Mouse (Mus musculus) forebrain, embryonic 14.5 days (tissue): Measurements from ENCODE around the gene Gm20388. TPM values are rescaled to one million over a fixed set of nuclear protein-coding genes. Genes with fewer than 3 reads are reported as not detected.

Experiments used
- ATAC-seq: fragments of 200-750 bp; cut with Nextera tagmentation; 2 replicates; pipeline ENCODE4 v1.8.0; 2017; ENCODE audit warnings: mild to moderate bottlenecking, moderate library complexity
- DNase-seq: peaks from one replicate; pipeline ENCODE4 v3.0.0-alpha.2; 2015; ENCODE audit warnings: low spot score
- H3K27ac ChIP-seq: fragments of 300-500 bp; sonication (generic); 2 replicates; pipeline ENCODE4 v1.5.1; 2014; ENCODE audit warnings: low read depth, mild to moderate bottlenecking, control low read depth, low read length, moderate library complexity
- H3K27me3 ChIP-seq: fragments of 300-500 bp; sonication (generic); replicated peaks from 2 replicates; pipeline ENCODE4 v1.6.1; 2014; ENCODE audit warnings: low read length, control low read depth, mixed read lengths; ENCODE audit not compliant: control insufficient read depth, insufficient read depth
- H3K36me3 ChIP-seq: fragments of 300-500 bp; sonication (generic); 2 replicates; pipeline ENCODE4 v1.6.1; 2014; ENCODE audit warnings: low read length, control low read depth; ENCODE audit not compliant: control insufficient read depth, insufficient read depth
- H3K4me1 ChIP-seq: fragments of 300-500 bp; sonication (generic); 2 replicates; pipeline ENCODE4 v1.6.1; 2014; ENCODE audit warnings: antibody characterized with exemption, low read length, control low read depth; ENCODE audit not compliant: control insufficient read depth, insufficient read depth
- H3K4me2 ChIP-seq: fragments of 300-500 bp; sonication (generic); 2 replicates; pipeline ENCODE4 v1.6.1; 2014; ENCODE audit warnings: mild to moderate bottlenecking, control low read depth, low read length
- H3K4me3 ChIP-seq: fragments of 300-500 bp; sonication (generic); 2 replicates; pipeline ENCODE4 v1.5.1; 2014; ENCODE audit warnings: low read depth, low read length, control low read depth
- H3K9ac ChIP-seq: fragments of 300-500 bp; sonication (generic); 2 replicates; pipeline ENCODE4 v1.6.1; 2014; ENCODE audit warnings: mild to moderate bottlenecking, low read length, control low read depth, moderate library complexity
- H3K9me3 ChIP-seq: fragments of 300-500 bp; sonication (generic); replicated peaks from 2 replicates; pipeline ENCODE4 v1.6.1; 2016; ENCODE audit warnings: low read length, control low read depth, mixed read lengths; ENCODE audit not compliant: control insufficient read depth
- WGBS: fragments of 180-500 bp; shearing (Covaris S2); extraction: QIAGEN DNeasy Blood & Tissue Kit; methylation state at CpG from one replicate; pipeline ENCODE4 v1.1.7; 2014; 5-methylcytosine and 5-hydroxymethylcytosine counted together
- polyA plus RNA-seq: library from polyadenylated mRNA; unstranded; fragments of >200 nt; fragmentation: Nextera tagmentation; extraction: Ambion mirVana; gene quantifications from 2 replicates; pipeline ENCODE4 v1.2.1, GENCODE M21; 2014

Gene Gm20388
- polyA plus RNA-seq, 1 experiment from 2014 or later = 7.4 TPM

DNA sequence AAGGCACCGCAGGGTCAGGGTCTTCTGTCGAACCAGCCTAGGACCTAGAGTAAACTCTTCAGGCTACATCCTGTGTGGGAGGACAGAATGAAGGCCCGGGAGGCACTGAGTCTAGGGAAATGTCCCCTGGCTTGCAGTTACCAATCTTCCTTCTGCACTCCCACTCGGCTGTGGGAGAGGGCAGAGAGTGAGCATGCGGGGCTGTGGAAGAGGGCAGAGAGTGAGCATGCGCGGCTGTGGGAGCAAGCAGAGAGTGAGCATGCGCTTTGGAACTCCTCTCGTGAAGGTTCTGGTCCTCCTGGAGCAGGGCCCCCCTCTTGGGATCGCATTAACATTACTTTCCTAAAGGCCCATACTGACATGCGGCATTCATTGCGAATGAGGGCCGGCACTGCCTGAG lies 106.7 kb downstream of the Gm20388 start:
- no peaks in the 10 kb centered on the region for H3K36me3 ChIP-seq
- H3K9ac ChIP-seq = no peak overlapping the region
- no peaks in the 10 kb centered on the region for H3K27me3 ChIP-seq
- H3K4me1 ChIP-seq = no peaks in the 10 kb centered on the region
- 96% methylated on average over 13 of the region's 13 CpGs for WGBS
- H3K9me3 ChIP-seq = no peaks in the 10 kb centered on the region
- no peak for ATAC-seq
- no peak overlapping the region for H3K4me2 ChIP-seq
- H3K27ac ChIP-seq = no peak overlapping the region
- no peak overlapping the region for H3K4me3 ChIP-seq
- DNase-seq = no peak

DNA sequence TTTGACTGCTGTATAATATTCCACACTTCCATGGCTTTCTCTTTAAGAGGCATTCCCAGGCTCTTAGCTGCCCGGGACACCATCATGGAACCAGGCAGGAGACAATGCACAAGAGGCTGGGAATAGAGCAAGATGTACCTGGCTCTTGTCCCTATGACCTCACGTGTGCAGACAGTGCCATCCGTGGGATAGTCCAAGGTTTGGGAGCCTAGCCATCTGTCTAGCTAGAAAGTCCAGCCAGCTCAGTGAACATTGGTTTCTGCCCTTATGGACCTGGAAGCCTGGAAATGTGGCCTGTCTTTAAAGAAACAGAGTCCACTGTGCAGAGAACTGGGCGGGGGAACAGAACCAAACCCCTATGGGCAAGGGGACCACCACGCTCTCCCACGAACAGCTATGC lies 107.1 kb downstream of the Gm20388 start:
- H3K9ac ChIP-seq = no peak overlapping the region
- H3K9me3 ChIP-seq = no peaks in the 10 kb centered on the region
- no peak overlapping the region for H3K4me3 ChIP-seq
- no peaks in the 10 kb centered on the region for H3K27me3 ChIP-seq
- no peak for DNase-seq
- WGBS = 95% methylated on average over 6 of the region's 6 CpGs
- ATAC-seq = no peak
- H3K27ac ChIP-seq = no peak overlapping the region
- no peaks in the 10 kb centered on the region for H3K36me3 ChIP-seq
- H3K4me2 ChIP-seq = no peak overlapping the region
- H3K4me1 ChIP-seq = no peaks in the 10 kb centered on the region

DNA sequence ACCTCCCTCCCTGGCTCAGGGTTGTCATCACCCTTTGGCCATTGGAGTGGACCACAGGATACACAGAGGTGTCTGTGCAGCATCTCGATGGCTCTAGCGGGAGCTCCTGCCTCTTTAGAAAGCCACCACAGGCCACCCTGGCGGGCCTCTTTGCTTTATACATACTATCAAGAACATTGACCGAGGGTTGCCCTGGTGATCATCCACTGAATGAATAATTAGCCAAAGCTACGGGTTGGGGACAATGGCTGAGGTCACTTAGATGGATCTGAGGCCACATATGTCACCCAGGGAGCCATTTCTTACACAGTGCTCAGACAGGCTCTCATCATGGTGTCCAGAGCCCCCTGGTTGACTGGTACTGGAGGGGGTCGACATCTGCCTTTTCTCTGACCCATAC lies 107.7 kb downstream of the Gm20388 start:
- Histone ChIP-seq H3K4me3 (no peak overlapping the region), H3K4me1 (no peaks in the 10 kb centered on the region), H3K9ac (no peak overlapping the region), H3K9me3 (no peaks in the 10 kb centered on the region), H3K27me3 (no peaks in the 10 kb centered on the region), H3K27ac (no peak overlapping the region), H3K4me2 (no peak overlapping the region), H3K36me3 (no peaks in the 10 kb centered on the region)
- DNase-seq (no peak), ATAC-seq (no peak)
- 63% methylated on average over 6 of the region's 6 CpGs for WGBS

DNA sequence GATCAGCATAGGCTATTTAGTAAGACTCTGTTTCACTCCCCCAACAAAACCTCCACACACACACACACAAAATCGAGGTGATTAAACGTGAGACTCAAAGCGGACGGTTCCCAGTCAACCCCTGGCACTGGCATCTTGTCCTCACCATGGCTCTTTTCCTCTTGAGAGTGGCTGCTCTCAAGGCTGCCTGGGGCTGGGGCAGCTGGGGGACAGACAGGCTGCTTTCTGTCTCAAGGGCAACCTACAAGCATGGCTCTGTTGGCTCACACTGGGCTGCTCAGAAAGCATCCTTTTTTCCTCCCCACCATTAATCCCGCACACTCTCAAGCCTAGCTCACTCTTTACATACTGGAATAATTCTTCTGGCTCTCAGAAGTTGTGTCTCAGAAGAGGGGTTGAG lies 108.7 kb downstream of the Gm20388 start:
- no peak overlapping the region for H3K4me2 ChIP-seq
- H3K27me3 ChIP-seq = no peaks in the 10 kb centered on the region
- H3K9ac ChIP-seq = no peak overlapping the region
- H3K4me3 ChIP-seq = no peak overlapping the region
- no peaks in the 10 kb centered on the region for H3K36me3 ChIP-seq
- H3K9me3 ChIP-seq = no peaks in the 10 kb centered on the region
- H3K4me1 ChIP-seq = no peaks in the 10 kb centered on the region
- WGBS = 85% methylated on average over 5 of the region's 5 CpGs
- ATAC-seq (no peak), DNase-seq (no peak)
- no peak overlapping the region for H3K27ac ChIP-seq

DNA sequence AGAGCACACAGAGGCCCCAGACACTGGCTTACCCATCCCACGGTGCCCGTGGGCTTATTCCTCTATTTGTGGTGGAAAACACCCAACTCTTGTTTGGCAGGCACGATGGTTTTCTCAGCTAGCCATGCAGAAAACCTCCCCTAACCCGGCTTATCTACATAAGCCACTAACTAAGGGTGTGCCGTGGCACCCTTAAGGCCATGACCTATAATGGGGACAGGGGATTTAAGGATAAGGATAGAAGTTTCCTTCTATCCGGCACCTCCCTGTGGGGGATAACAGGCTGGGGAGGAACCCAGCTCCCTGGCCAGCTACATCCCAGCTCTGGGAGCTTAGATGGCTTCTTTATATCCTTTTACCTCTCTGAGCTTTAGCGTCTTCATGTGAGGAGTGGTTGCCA lies 109.7 kb downstream of the Gm20388 start:
- Histone ChIP-seq H3K27me3 (no peaks in the 10 kb centered on the region), H3K4me2 (no peak overlapping the region), H3K4me1 (no peaks in the 10 kb centered on the region), H3K9me3 (no peaks in the 10 kb centered on the region), H3K4me3 (no peak overlapping the region), H3K27ac (no peak overlapping the region), H3K9ac (no peak overlapping the region), H3K36me3 (no peaks in the 10 kb centered on the region)
- 78% methylated on average over 7 of the region's 7 CpGs for WGBS
- DNase-seq (no peak), ATAC-seq (no peak)

DNA sequence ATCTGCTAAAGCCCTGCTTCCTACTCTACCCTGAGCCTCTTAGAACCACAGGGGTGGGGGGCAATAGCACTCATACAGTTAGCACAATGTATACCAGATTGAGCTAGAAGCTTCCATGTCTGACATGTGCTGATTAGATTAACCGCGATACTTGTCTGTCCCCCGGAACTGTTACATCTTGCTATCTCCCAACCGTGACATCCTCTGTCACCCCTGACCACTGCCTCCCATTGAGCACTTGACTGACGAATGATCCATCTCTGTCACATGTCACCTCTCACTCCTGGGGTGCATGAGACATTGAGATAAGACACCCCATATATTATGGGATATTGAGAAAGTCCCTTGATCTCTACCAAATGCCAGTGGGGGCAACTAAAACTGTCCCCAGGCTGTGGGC lies 115.6 kb downstream of the Gm20388 start:
- no peak for ATAC-seq
- Histone ChIP-seq H3K9ac (no peak overlapping the region), H3K9me3 (no peaks in the 10 kb centered on the region), H3K4me3 (no peak overlapping the region), H3K4me2 (no peak overlapping the region), H3K4me1 (no peaks in the 10 kb centered on the region), H3K36me3 (no peaks in the 10 kb centered on the region), H3K27ac (no peak overlapping the region), H3K27me3 (no peaks in the 10 kb centered on the region)
- DNase-seq = no peak
- 91% methylated on average over 5 of the region's 5 CpGs for WGBS

DNA sequence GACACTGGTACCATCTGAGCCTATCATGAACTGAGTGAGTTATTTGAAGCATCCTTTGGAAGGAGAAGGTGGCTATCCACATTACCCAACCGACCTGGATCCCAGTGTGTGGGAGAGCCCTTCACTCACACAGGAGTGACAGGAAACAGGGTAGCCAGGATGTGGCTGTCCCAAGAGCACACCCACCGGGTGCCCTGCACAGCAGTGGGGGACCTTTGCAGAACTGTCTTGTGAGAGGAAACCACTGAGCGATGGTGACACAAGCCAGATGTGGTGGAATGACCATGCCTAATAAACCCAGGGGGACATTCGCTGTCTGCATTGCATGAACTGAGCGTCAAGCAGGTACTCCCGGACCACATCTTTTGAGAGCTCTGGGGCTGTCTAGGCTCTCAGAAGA lies 116.3 kb downstream of the Gm20388 start:
- no peak overlapping the region for H3K4me3 ChIP-seq
- ATAC-seq = no peak
- H3K4me1 ChIP-seq = no peaks in the 10 kb centered on the region
- no peaks in the 10 kb centered on the region for H3K9me3 ChIP-seq
- H3K4me2 ChIP-seq = no peak overlapping the region
- WGBS = 91% methylated on average over 6 of the region's 6 CpGs
- no peak overlapping the region for H3K27ac ChIP-seq
- DNase-seq = no peak
- H3K27me3 ChIP-seq = no peaks in the 10 kb centered on the region
- H3K9ac ChIP-seq = no peak overlapping the region
- no peaks in the 10 kb centered on the region for H3K36me3 ChIP-seq

DNA sequence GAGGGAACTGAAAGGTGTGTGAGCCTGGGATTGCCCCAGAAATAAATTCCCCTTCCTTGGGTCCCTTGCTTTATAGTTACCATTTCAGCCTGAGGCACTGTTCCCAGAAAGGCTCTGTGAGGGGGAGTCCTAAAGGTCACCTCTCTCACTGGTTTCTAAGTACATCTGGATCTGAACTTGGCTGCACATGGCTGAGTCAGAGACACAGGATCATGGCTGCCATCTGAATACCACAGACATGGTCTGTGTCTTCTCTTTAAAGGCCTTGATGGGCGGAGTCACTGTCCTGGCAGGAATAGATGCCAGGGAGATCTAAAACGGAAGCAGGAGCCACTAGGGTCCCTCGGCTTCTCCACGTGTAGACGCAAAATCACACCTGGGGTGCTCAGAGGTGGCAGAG lies 119.8 kb downstream of the Gm20388 start:
- WGBS = 75% methylated on average over 5 of the region's 5 CpGs
- ATAC-seq = no peak
- no peak overlapping the region for H3K9ac ChIP-seq

DNA sequence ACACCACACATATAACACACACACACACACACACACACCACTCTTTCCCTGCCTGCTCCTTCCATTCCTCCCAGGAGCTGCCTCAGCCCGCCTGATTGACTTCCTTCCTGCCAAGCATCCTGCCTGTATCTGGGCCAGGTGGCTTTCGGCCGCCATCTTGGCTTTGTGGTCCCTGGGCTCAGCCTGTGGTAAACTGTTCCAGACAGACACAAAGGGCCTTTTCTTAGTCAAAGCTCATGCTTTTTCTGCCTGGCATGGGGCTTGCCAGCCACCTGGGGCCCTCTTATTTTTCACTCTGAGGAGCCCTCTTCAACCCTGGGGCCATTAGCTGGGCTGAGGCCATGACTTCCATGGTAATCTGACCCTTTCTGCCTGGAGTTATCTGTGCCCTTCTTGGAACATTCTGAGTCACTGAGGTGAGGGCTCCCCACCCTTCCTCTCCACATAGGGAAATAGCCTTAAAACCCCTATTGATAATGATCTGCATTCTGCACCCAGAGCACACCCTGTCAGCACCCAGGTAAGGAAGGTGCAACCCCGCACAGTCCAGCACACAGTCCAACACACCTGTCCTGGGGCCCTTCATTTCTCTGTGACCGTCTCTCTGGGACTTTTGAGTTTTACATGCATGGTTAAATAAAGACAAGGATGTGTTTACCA lies 122.0 kb downstream of the Gm20388 start:
- H3K4me2 ChIP-seq = no peak overlapping the region

More for the DNA sequence above, 119.8 kb downstream of the Gm20388 start:
- H3K27ac ChIP-seq = no peak overlapping the region
- H3K36me3 ChIP-seq = no peaks in the 10 kb centered on the region
- no peaks in the 10 kb centered on the region for H3K27me3 ChIP-seq
- no peak overlapping the region for H3K4me2 ChIP-seq
- H3K4me3 ChIP-seq = no peak overlapping the region
- H3K4me1 ChIP-seq = no peaks in the 10 kb centered on the region
- DNase-seq = no peak
- H3K9me3 ChIP-seq = no peaks in the 10 kb centered on the region

More for the DNA sequence above, 122.0 kb downstream of the Gm20388 start:
- Histone ChIP-seq H3K4me1 (no peaks in the 10 kb centered on the region), H3K9ac (no peak overlapping the region), H3K4me3 (no peak overlapping the region), H3K27me3 (no peaks in the 10 kb centered on the region), H3K27ac (no peak overlapping the region), H3K9me3 (no peaks in the 10 kb centered on the region), H3K36me3 (no peaks in the 10 kb centered on the region)
- no peak for DNase-seq
- ATAC-seq = no peak
- 79% methylated on average over 5 of the region's 5 CpGs for WGBS
